Mouse (Mus musculus) testis, adult 2 months (tissue): ENCODE data around the gene Ccnt1.

ENCODE experiments used
- CTCF ChIP-seq: fragments of 200-500 bp; IDR thresholded peaks from 2 replicates; pipeline ENCODE4 v1.5.1; 2012; ENCODE audit warnings: low read depth, mild to moderate bottlenecking, inconsistent platforms, low read length, moderate library complexity; ENCODE audit not compliant: control insufficient read depth, insufficient read depth, insufficient replicate concordance
- POLR2A ChIP-seq: fragments of 200-500 bp; IDR thresholded peaks from 2 replicates; pipeline ENCODE4 v1.6.1; 2012; ENCODE audit warnings: low read depth, mild to moderate bottlenecking, inconsistent platforms, low read length, moderate library complexity; ENCODE audit not compliant: control insufficient read depth

DNA sequence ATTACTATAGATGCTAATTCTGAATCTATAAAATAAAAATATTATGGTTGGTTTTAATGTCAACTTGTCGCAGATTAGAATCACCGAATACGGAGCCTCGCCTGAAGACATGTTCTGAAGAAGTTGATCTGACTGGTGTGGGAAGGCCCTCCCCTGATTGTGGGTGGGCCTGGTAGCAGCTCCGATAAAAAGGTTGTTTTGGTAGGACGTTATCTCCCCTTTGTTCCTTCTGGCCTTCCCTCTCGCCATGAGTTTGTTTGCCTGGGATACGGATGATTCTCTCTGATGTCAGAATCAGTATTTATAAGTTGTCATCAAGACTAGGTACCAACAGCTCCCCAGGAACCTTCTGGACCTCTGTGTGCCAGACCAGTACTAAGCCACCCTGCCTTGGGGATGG is 58.5 kb downstream of the Ccnt1 start:
- TF ChIP-seq POLR2A (no peak), CTCF (no peak)
